Mouse (Mus musculus) embryonic fibroblast, embryonic 13.5 days (primary cell): Measurements from ENCODE around the gene Ppp1r18.

Experiments used
- CTCF ChIP-seq: IDR thresholded peaks from 2 replicates; pipeline ENCODE4 v1.5.1; 2011; ENCODE audit warnings: mild to moderate bottlenecking, control low read depth, low read length, moderate library complexity, borderline replicate concordance; ENCODE audit not compliant: insufficient read depth
- POLR2A ChIP-seq: IDR thresholded peaks from 2 replicates; pipeline ENCODE4 v1.6.1; 2011; ENCODE audit warnings: low read depth, mild to moderate bottlenecking, control low read depth, low read length, moderate library complexity

DNA sequence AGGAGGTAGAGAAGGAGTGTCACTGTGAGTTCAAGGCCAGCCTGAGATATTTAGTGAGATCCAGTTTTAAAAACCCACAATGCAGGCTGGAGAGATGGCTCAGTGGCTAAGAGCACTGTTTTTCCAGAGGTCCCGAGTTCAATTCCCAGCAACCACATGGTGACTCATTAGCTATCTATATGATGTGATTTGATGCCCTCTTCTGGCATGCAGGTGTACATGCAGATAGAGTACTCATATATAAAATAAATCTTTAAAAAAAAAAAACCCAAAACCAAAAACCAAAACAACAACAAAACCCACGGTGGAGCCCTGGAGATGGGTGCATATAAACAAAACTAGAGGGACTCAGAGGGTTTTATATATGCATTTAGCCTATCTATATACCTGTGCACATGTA is 42.2 kb downstream of the Ppp1r18 start:
- no peak for TF ChIP-seq POLR2A
- no peak for TF ChIP-seq CTCF
